Mouse (Mus musculus) forebrain, postnatal 0 days (tissue): ENCODE data around the gene Pnmt. TPM values are rescaled to one million over a fixed set of nuclear protein-coding genes. Genes with fewer than 3 reads are reported as not detected.
A peak's percentile ranks its signal among the peaks of the same experiment; 100 is the strongest.

Experiments
- ATAC-seq: fragments of 200-750 bp; cut with Nextera tagmentation; 2 replicates; pipeline ENCODE4 v1.8.0; 2017; ENCODE audit warnings: mild to moderate bottlenecking, moderate library complexity
- DNase-seq: peaks from one replicate; pipeline ENCODE4 v3.0.0-alpha.2; 2015
- H3K27ac ChIP-seq: fragments of 300-500 bp; sonication (generic); 2 replicates; pipeline ENCODE4 v1.5.1; 2014; ENCODE audit warnings: low read depth, mild to moderate bottlenecking, antibody characterized with exemption, low read length, moderate library complexity, mixed read lengths
- H3K27me3 ChIP-seq: fragments of 300-500 bp; sonication (generic); 2 replicates; pipeline ENCODE4 v1.6.1; 2014; ENCODE audit warnings: mild to moderate bottlenecking, low read length, mixed read lengths; ENCODE audit not compliant: insufficient read depth
- H3K36me3 ChIP-seq: fragments of 300-500 bp; sonication (generic); 2 replicates; pipeline ENCODE4 v1.6.1; 2014; ENCODE audit warnings: mild to moderate bottlenecking, moderate library complexity; ENCODE audit not compliant: insufficient read depth
- H3K4me1 ChIP-seq: fragments of 300-500 bp; sonication (generic); 2 replicates; pipeline ENCODE4 v1.6.1; 2014; ENCODE audit warnings: antibody characterized with exemption; ENCODE audit not compliant: insufficient read depth
- H3K4me2 ChIP-seq: fragments of 300-500 bp; sonication (generic); 2 replicates; pipeline ENCODE4 v1.6.1; 2014; ENCODE audit warnings: low read depth, mild to moderate bottlenecking, moderate library complexity
- H3K4me3 ChIP-seq: fragments of 300-500 bp; sonication (generic); 2 replicates; pipeline ENCODE4 v1.5.1; 2014; ENCODE audit warnings: low read depth, low read length, mixed read lengths
- H3K9ac ChIP-seq: fragments of 300-500 bp; sonication (generic); 2 replicates; pipeline ENCODE4 v1.6.1; 2014; ENCODE audit warnings: mild to moderate bottlenecking
- H3K9me3 ChIP-seq: fragments of 300-500 bp; sonication (generic); 2 replicates; pipeline ENCODE4 v1.6.1; 2016; ENCODE audit warnings: low read length
- CTCF ChIP-seq: sonication (generic); IDR thresholded peaks from 2 replicates; pipeline ENCODE4 v1.5.1; 2016; ENCODE audit warnings: antibody characterized with exemption, control low read depth, low read depth
- WGBS: fragments of 180-500 bp; shearing (Covaris S2); extraction: QIAGEN DNeasy Blood & Tissue Kit; methylation state at CpG from one replicate; pipeline ENCODE4 v1.1.7; 2014; 5-methylcytosine and 5-hydroxymethylcytosine counted together
- polyA plus RNA-seq: library from polyadenylated mRNA; unstranded; fragments of >200 nt; fragmentation: Nextera tagmentation; extraction: Ambion mirVana; gene quantifications from 2 replicates; pipeline ENCODE4 v1.2.1, GENCODE M21; 2015
- total RNA-seq: library from RNA; depleted of rRNA; stranded (reverse); fragments of >200 nt; gene quantifications from 2 replicates; pipeline ENCODE4 v1.2.3, GENCODE M21; 2014

Pnmt gene
- total and polyA plus RNA-seq, 2 experiments from 2014 or later: 1.8 to 3.5 TPM

DNA sequence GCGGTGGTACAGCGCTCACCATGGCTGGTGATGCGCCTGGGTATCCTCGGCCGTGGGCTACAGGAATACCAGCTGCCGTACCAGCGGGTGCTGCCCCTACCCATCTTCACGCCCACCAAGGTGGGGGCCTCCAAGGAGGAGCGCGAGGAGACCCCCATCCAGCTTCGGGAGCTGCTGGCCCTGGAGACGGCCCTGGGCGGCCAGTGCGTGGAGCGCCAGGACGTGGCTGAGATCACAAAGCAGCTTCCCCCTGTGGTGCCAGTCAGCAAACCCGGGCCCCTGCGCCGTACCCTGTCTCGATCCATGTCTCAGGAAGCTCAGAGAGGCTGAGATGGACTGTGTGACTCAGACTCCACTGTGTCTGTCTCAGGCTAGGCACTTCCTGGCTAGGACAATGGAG is 2.0 kb upstream of the Pnmt start:
- no peaks in the 10 kb centered on the region; the same call in 1 of the 2 replicates for H3K27me3 ChIP-seq
- TF ChIP-seq CTCF: no peak
- H3K27ac ChIP-seq: no peak overlapping the region
- ATAC-seq (no peak), DNase-seq (no peak)
- no peak overlapping the region for H3K9ac ChIP-seq
- WGBS: 72% methylated on average over 20 of the region's 20 CpGs
- no peak overlapping the region for H3K4me3 ChIP-seq
- no peaks in the 10 kb centered on the region for H3K9me3 ChIP-seq
- no peak overlapping the region for H3K4me2 ChIP-seq
- H3K4me1 ChIP-seq: no peaks in the 10 kb centered on the region
- H3K36me3 ChIP-seq: peaks cover 16% of the 10 kb centered on the region

DNA sequence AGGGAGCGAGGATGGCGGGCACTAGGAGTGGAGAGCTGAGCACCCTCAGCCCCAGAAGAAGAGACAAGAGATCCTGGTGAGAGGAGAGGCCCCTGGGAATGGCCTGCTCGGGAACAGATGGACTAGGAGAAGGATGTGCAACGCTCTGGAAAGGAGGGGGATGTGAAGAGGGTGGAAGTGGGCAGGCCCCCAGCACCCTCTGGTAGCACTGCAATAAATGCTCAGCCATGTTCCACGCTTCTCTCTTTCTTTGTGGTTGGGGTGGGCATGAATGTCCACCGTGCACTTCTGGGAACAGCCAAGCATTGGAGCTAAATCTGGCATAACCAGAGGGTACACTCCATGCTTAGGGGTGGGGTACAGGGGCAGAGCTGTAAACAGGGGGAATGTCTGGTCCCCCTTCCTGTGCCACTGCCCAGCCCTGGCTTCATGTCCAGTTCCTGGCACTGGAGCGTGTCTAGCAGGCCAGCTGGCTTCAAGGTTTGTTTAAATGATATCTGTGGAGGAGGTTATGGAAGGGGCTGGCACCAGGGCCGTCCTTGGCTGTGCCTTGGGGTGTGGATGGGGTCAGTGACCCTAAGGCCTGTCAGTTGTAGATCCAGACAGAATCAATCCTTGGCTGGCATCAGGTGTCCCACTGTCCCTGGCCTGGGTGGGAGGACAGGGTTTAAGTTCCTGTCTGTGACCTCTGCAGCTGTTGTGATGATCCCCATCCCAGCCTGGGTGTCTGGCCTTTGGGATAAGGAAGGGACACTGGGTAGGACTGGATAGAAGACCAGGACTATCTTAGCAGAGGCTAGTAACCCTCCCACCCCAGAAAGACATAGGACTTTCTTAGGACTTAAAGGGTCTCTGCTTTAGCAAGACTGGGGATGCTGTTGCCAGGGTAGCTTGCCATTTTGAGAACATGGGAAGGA is 1.3 kb upstream of the Pnmt start:
- 59% methylated on average over 8 of the region's 8 CpGs for WGBS
- H3K27me3 ChIP-seq: no peaks in the 10 kb centered on the region; the same call in 1 of the 2 replicates
- DNase-seq (no peak), ATAC-seq (no peak)
- no peaks in the 10 kb centered on the region for H3K9me3 ChIP-seq
- H3K4me1 ChIP-seq: no peaks in the 10 kb centered on the region
- H3K9ac ChIP-seq: no peak overlapping the region
- H3K27ac ChIP-seq: no peak overlapping the region
- H3K4me2 ChIP-seq: no peak overlapping the region
- H3K4me3 ChIP-seq: no peak overlapping the region
- H3K36me3 ChIP-seq: peaks cover 10% of the 10 kb centered on the region; the same call in 1 of the 2 replicates
- no peak for TF ChIP-seq CTCF

DNA sequence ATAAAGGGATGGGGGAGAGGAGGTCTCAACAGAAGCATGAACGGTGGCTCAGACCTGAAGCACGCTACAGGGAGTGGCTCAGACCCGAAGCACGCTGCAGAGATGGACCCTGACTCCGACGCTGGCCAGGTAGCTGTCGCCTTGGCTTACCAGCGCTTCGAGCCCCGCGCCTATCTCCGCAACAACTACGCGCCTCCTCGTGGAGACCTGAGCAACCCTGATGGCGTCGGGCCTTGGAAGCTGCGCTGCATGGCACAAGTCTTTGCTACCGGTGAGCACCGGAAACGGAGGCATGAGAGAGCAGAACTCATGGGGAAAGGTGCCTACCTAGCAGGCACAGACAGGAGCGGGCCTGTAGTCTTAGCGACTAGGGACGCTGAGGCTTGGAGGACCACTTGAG is 346 bp downstream of the Pnmt start:
- Histone ChIP-seq H3K9ac (no peak overlapping the region), H3K9me3 (no peaks in the 10 kb centered on the region), H3K4me2 (no peak overlapping the region), H3K4me1 (no peaks in the 10 kb centered on the region), H3K27me3 (no peaks in the 10 kb centered on the region; the same call in 1 of the 2 replicates), H3K4me3 (no peak overlapping the region), H3K36me3 (no peaks in the 10 kb centered on the region), H3K27ac (no peak overlapping the region)
- 23% methylated on average over 24 of the region's 24 CpGs for WGBS
- 0 out of 2 replicates have a peak, but pooled peaks have one; percentile 27 for TF ChIP-seq CTCF
- ATAC-seq (0 out of 2 replicates have a peak, but pooled peaks have one; percentile 25), DNase-seq (no peak)

DNA sequence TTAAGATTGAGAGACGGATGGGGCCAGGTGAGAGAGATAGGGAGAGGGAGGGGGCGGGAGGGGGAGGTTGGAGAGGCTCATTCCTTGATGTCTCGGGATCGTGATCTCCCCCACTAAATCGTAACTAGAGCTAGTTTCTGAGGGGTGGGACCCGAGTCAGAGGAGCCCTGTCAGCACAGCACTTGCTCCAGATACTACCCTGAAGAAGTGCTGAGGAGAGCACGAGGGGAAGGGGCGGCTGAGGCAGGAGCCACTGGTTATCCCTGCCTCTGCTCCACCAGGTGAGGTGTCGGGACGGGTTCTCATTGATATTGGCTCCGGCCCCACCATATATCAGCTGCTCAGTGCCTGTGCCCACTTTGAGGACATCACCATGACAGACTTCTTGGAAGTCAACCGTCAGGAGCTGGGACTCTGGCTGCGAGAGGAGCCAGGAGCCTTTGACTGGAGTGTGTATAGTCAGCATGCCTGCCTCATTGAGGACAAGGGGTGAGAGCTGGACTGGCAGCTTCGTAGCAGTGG is 867 bp downstream of the Pnmt start:
- Histone ChIP-seq H3K4me1 (no peaks in the 10 kb centered on the region), H3K4me2 (no peak overlapping the region), H3K9me3 (no peaks in the 10 kb centered on the region), H3K27me3 (no peaks in the 10 kb centered on the region; the same call in 1 of the 2 replicates), H3K27ac (no peak overlapping the region), H3K9ac (no peak overlapping the region), H3K36me3 (no peaks in the 10 kb centered on the region), H3K4me3 (no peak overlapping the region)
- ATAC-seq: no peak
- WGBS: 69% methylated on average over 14 of the region's 14 CpGs
- no peak for TF ChIP-seq CTCF
- DNase-seq: no peak

DNA sequence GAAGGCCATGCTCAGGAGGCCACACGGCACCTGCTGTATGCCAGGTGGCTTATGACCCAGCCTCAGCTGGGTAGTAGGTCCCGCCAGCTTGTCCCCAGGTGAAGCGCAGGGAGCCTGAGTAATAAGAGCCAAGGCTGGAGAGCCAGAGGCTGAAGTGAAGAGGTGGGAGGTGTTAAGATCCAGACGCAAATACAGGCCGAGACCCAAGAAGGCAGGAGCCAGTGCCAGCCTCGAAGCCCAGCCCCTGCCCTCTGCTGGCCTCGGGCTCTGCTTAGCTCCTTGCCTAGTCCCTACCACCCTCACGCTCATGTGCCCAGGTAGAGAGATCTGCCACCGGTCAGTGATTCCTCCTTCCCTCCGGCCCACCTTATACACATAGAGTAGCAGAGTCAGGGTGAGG is 2.0 kb downstream of the Pnmt start:
- WGBS: 76% methylated on average over 10 of the region's 10 CpGs
- TF ChIP-seq CTCF: no peak
- DNase-seq (no peak), ATAC-seq (no peak)
- no peak overlapping the region for H3K4me3 ChIP-seq
- no peaks in the 10 kb centered on the region; the same call in 1 of the 2 replicates for H3K27me3 ChIP-seq
- H3K4me2 ChIP-seq: no peak overlapping the region
- no peaks in the 10 kb centered on the region for H3K36me3 ChIP-seq
- H3K9me3 ChIP-seq: no peaks in the 10 kb centered on the region
- H3K27ac ChIP-seq: no peak overlapping the region
- no peaks in the 10 kb centered on the region for H3K4me1 ChIP-seq
- H3K9ac ChIP-seq: no peak overlapping the region

DNA sequence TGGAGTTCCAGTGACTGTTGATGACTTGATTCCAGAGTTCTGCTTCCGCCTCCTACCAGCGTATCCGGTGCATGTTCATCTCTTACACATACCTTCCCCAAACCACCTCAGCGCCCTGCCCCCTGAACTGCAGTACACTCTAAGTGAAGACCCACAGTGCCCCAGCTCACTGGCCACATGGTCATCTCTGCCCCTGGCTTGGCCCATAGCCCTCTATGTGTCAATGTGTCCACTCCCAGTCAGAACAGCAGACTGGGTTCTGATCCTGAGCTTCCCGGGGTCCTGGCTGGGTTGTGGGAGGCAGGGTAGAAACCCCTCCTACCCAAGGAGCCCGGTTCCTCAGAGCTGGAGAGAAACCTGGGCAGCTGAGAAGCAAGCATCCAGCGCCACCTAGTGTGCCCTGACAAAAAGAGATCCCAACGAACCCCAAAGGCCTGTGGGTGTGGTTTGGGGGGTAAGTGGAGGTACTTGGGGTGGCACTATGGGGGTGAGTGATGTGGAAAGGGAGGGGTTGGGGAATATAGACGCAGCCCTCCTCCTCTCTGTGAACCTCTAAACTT is 3.1 kb downstream of the Pnmt start:
- peak; percentile 76 for TF ChIP-seq CTCF
- Histone ChIP-seq H3K36me3 (no peaks in the 10 kb centered on the region), H3K9ac (no peak overlapping the region), H3K27ac (no peak overlapping the region), H3K4me2 (no peak overlapping the region), H3K4me1 (no peaks in the 10 kb centered on the region), H3K9me3 (no peaks in the 10 kb centered on the region), H3K4me3 (no peak overlapping the region), H3K27me3 (no peaks in the 10 kb centered on the region; the same call in 1 of the 2 replicates)
- 24% methylated on average over 9 of the region's 9 CpGs for WGBS
- DNase-seq: peak; percentile 61
- ATAC-seq: peak; percentile 42; the same call in 1 of the 2 replicates

DNA sequence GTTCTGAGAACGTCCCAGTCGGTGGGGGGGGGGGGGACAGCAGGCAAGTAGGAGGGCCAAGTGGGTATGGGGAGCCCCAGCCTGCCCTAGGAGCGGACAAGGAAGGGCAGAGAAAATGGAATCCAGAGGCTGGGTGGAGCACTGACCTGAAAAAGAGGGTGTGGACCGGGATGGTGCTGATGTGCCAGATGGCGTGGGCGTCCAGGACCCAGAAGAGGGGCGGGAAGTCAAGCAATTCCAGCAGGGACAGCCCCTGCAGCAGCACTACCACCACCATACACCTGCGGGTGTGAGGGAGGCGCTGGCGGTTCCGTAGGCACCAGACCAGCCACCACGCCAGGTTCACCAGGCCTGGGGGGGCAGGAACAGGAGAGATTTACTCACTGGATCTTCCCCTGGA is 3.9 kb downstream of the Pnmt start:
- Histone ChIP-seq H3K27ac (no peak overlapping the region), H3K9me3 (no peaks in the 10 kb centered on the region), H3K4me2 (no peak overlapping the region), H3K27me3 (no peaks in the 10 kb centered on the region; the same call in 1 of the 2 replicates), H3K9ac (no peak overlapping the region), H3K4me3 (no peak overlapping the region), H3K36me3 (no peaks in the 10 kb centered on the region), H3K4me1 (no peaks in the 10 kb centered on the region)
- TF ChIP-seq CTCF: no peak
- ATAC-seq: no peak
- 78% methylated on average over 12 of the region's 12 CpGs for WGBS
- DNase-seq: no peak
